Mouse (Mus musculus) ES-E14 (cell line): ENCODE results near the gene Calm1.

Experiments used
- CHD2 ChIP-seq: IDR thresholded peaks from 2 replicates; pipeline ENCODE4 v1.6.1; 2014; ENCODE audit warnings: mild to moderate bottlenecking, low read depth, low read length, inconsistent platforms
- HCFC1 ChIP-seq: IDR thresholded peaks from 2 replicates; pipeline ENCODE4 v1.6.1; 2012; ENCODE audit warnings: low read length, inconsistent platforms, borderline replicate concordance; ENCODE audit not compliant: insufficient read depth
- MAFK ChIP-seq: IDR thresholded peaks from 2 replicates; pipeline ENCODE4 v1.6.1; 2014; ENCODE audit warnings: mild to moderate bottlenecking, low read depth, low read length, inconsistent platforms; ENCODE audit not compliant: insufficient read depth

- TF ChIP-seq MAFK (no peak), HCFC1 (no peak), CHD2 (no peak)
Measured at GRCm38 (mm10) chr12:100180802-100181201, 18.4 kb upstream of the Calm1 start.
